Mouse (Mus musculus): ENCODE results near the gene Dbil5. TPM values are rescaled to one million over a fixed set of nuclear protein-coding genes. Genes with fewer than 3 reads are reported as not detected.

Dbil5 gene
- 2.6 TPM in 1 of 4 replicates, not detected in the others for total RNA-seq (2023)

GRCm38 (mm10) chr11:76217390-76217800 lies at the start of gene Dbil5, which contains the start of gene Gemin4:
TSS of gene Dbil5 (plus strand) at chr11:76217608.
TSS of gene Gemin4 (minus strand) at chr11:76217664.

GRCm38 (mm10) chr11:76179495-76180145 lies 37.8 kb upstream of the Dbil5 start, which contains the start of the genes Vps53 and Fam57a:
TSS of gene Vps53 (minus strand) at chr11:76179647.
TSS of gene Fam57a (plus strand) at chr11:76179671.

GRCm38 (mm10) chr11:76242901-76243810 lies 25.7 kb downstream of the Dbil5 start, which contains the start of the genes Mrm3 and Glod4:
TSS of gene Mrm3 (plus strand) at chr11:76243715.
TSS of gene Glod4 (minus strand) at chr11:76243725.

Other genes starting within 250 kb of the Dbil5 start
- 4.5 to 7.4 TPM (median 5.8 TPM) in 4 replicates for gene 1700016K19Rik, start 217.7 kb upstream of the Dbil5 start, total RNA-seq (2023)
- 30.0 to 33.2 TPM (median 31.2 TPM) in 4 replicates for gene Rflnb, start 189.8 kb upstream of the Dbil5 start, total RNA-seq (2023)
- 44.3 to 48.5 TPM (median 47.6 TPM) in 4 replicates for gene Vps53, start 38.0 kb upstream of the Dbil5 start, total RNA-seq (2023)
- 1.9 to 5.1 TPM (median 2.5 TPM) in 4 replicates for gene Fam57a, start 37.9 kb upstream of the Dbil5 start, total RNA-seq (2023)
- gene Gemin4, start 56 bp downstream of the Dbil5 start, total RNA-seq (2023), result 6.2 to 9.9 TPM (median 7.1 TPM) in 4 replicates
- gene Mrm3, start 26.1 kb downstream of the Dbil5 start, total RNA-seq (2023), result 12.4 to 14.3 TPM (median 13.8 TPM) in 4 replicates
- 25.7 to 33.2 TPM (median 29.8 TPM) in 4 replicates for gene Glod4, start 26.1 kb downstream of the Dbil5 start, total RNA-seq (2023)
- gene Nxn, start 181.5 kb downstream of the Dbil5 start, total RNA-seq (2023), result 4.0 to 5.4 TPM (median 5.0 TPM) in 4 replicates
- gene Timm22, start 189.3 kb downstream of the Dbil5 start, total RNA-seq (2023), result 14.1 to 25.9 TPM (median 22.0 TPM) in 4 replicates

Data from B cell, adult 62 days (primary cell).